9 mouse cellular contexts compared by ENCODE assay signal in genomic region chr6:55108358-55108757, GRCm38 (mm10). TPM values are rescaled to one million over a fixed set of nuclear protein-coding genes. Genes with fewer than 3 reads are reported as not detected.
DNase-seq lines count a peak whose midpoint lies in the region; ATAC-seq and TF ChIP-seq lines count a peak whose summit lies in the region.
"Had no signal": no experiment of that assay in that cellular context is flagged by ENCODE, and none has a peak within 500 bp of the region (broad histone marks: within the 10 kb centered on the region; RNA-seq: fewer than 3 reads in every experiment).

No protein-coding gene starts in this region.

- no peaks in the 10 kb centered on the region for H3K9me3 ChIP-seq in kidney, embryonic 15.5 days (replicated peaks)
- no peaks in the 10 kb centered on the region for H3K9me3 ChIP-seq in forebrain, embryonic 16.5 days (ENCODE audit: control insufficient read depth, low read length)
- H3K9me3 ChIP-seq: heart, embryonic 13.5 days had no signal

- TF ChIP-seq EP300 in heart, adult 2 months (IDR thresholded peaks at IDR 0.05; ENCODE audit: insufficient read depth, low read depth, low read length) = no peak

- H3K27me3 ChIP-seq in kidney, embryonic 15.5 days = peaks cover 43% of the 10 kb centered on the region
- peaks cover 50% of the 10 kb centered on the region for H3K27me3 ChIP-seq in myocyte (ENCODE audit: control insufficient read depth, insufficient read depth, insufficient read length)
- no peaks in the 10 kb centered on the region for H3K27me3 ChIP-seq in heart, adult 2 months (ENCODE audit: control insufficient read depth, insufficient read depth, low read length)
- no peaks in the 10 kb centered on the region for H3K27me3 ChIP-seq in forebrain, embryonic 16.5 days (replicated peaks; ENCODE audit: control insufficient read depth, insufficient read depth, low read length)

- DNase-seq in ovary, postnatal 36 days (ENCODE audit: low spot score) = peak; percentile 31
- no peak for DNase-seq in ovary, adult 18-20 months (ENCODE audit: low spot score)
- peak; percentile 27 for DNase-seq in brain, embryonic 14.5 days (ENCODE audit: low read depth)
- no peak for DNase-seq in layer of hippocampus, adult 8-10 months (ENCODE audit: low spot score in 2 of 2)
- DNase-seq in heart, adult 2 months = no peak

- WGBS in kidney, embryonic 15.5 days = 10% methylated on average over 7 of the region's 7 CpGs
- 12% methylated on average over 7 of the region's 7 CpGs for WGBS in heart, adult 2 months
- 13% methylated on average over 7 of the region's 7 CpGs for WGBS in forebrain, embryonic 16.5 days

- no peak overlapping the region for H3ac ChIP-seq in myocyte (ENCODE audit: control insufficient read depth, insufficient read length)

- no peak for TF ChIP-seq POLR2A in brain, embryonic 14.5 days (IDR thresholded peaks at IDR 0.05; ENCODE audit: borderline replicate concordance, extremely low read depth, insufficient read depth, insufficient read length, poor library complexity, severe bottlenecking)
- no peak for TF ChIP-seq POLR2A in myocyte (IDR thresholded peaks at IDR 0.05; ENCODE audit: insufficient read length, low read depth)
- no peak for TF ChIP-seq POLR2A in heart, adult 2 months (IDR thresholded peaks at IDR 0.05; ENCODE audit: insufficient read depth, low read depth, low read length)

- no peak for TF ChIP-seq CTCF in brain, embryonic 14.5 days (IDR thresholded peaks at IDR 0.05; ENCODE audit: borderline replicate concordance, extremely low read depth, insufficient read depth, insufficient read length)
- TF ChIP-seq CTCF in heart, adult 2 months (IDR thresholded peaks at IDR 0.05) = no peak

- H3K9ac ChIP-seq in kidney, embryonic 15.5 days = no peak overlapping the region
- H3K9ac ChIP-seq in heart, adult 2 months (ENCODE audit: low read depth, low read length) = no peak overlapping the region
- H3K9ac ChIP-seq in forebrain, embryonic 16.5 days (replicated peaks; ENCODE audit: low read depth, low read length) = no peak overlapping the region
- H3K9ac ChIP-seq: heart, embryonic 13.5 days had no signal

- no peak overlapping the region for H3K4me2 ChIP-seq in kidney, embryonic 15.5 days
- no peak overlapping the region for H3K4me2 ChIP-seq in myocyte (ENCODE audit: low read depth)
- no peak overlapping the region for H3K4me2 ChIP-seq in forebrain, embryonic 16.5 days (ENCODE audit: low read length)
- H3K4me2 ChIP-seq: heart, embryonic 13.5 days had no signal

- intact Hi-C loops in heart, adult 2 months (cut with DNase I) = loop anchor here (5.0 kb wide), 1 partner anchor 44 kb away; no protein-coding TSS in a partner anchor

- no peak overlapping the region for H3K27ac ChIP-seq in kidney, embryonic 15.5 days
- H3K27ac ChIP-seq in heart, adult 2 months = no peak overlapping the region
- no peak overlapping the region for H3K27ac ChIP-seq in forebrain, embryonic 16.5 days (ENCODE audit: low read length)
- H3K27ac ChIP-seq: heart, embryonic 13.5 days had no signal

- peak; percentile 43; the same call in 1 of the 2 replicates for ATAC-seq in kidney, embryonic 15.5 days (replicated peaks; ENCODE audit: low FRiP score)
- no peak for ATAC-seq in forebrain, embryonic 16.5 days

- no peak overlapping the region for H3K4me3 ChIP-seq in kidney, embryonic 15.5 days (replicated peaks)
- H3K4me3 ChIP-seq in myocyte = no peak overlapping the region
- no peak overlapping the region for H3K4me3 ChIP-seq in heart, adult 2 months
- no peak overlapping the region for H3K4me3 ChIP-seq in forebrain, embryonic 16.5 days (replicated peaks; ENCODE audit: low read length)
- H3K4me3 ChIP-seq: heart, embryonic 13.5 days had no signal

- no peaks in the 10 kb centered on the region for H3K36me3 ChIP-seq in kidney, embryonic 15.5 days
- no peaks in the 10 kb centered on the region for H3K36me3 ChIP-seq in myocyte (ENCODE audit: control insufficient read depth, insufficient read depth)
- H3K36me3 ChIP-seq in heart, adult 2 months (ENCODE audit: control insufficient read depth, insufficient read depth, low read length) = no peaks in the 10 kb centered on the region
- no peaks in the 10 kb centered on the region for H3K36me3 ChIP-seq in forebrain, embryonic 16.5 days (ENCODE audit: control insufficient read depth, insufficient read depth)
- H3K36me3 ChIP-seq: heart, embryonic 13.5 days had no signal

- H3K79me2 ChIP-seq in myocyte (ENCODE audit: control insufficient read depth, insufficient read depth) = no peaks in the 10 kb centered on the region
- no peaks in the 10 kb centered on the region for H3K79me2 ChIP-seq in heart, adult 2 months (replicated peaks; ENCODE audit: control insufficient read depth, insufficient read depth, low read length)

- H3K4me1 ChIP-seq in kidney, embryonic 15.5 days = no peaks in the 10 kb centered on the region
- no peaks in the 10 kb centered on the region for H3K4me1 ChIP-seq in heart, adult 2 months (ENCODE audit: control insufficient read depth, insufficient read depth, low read length)
- H3K4me1 ChIP-seq in forebrain, embryonic 16.5 days (replicated peaks; ENCODE audit: control insufficient read depth, insufficient read depth, low read length) = no peaks in the 10 kb centered on the region
- H3K4me1 ChIP-seq: heart, embryonic 13.5 days had no signal

TF ChIP-seq in myocyte, 11 proteins besides CTCF, POLR2A, EP300 and RAD21:
- TF ChIP-seq REST (IDR thresholded peaks at IDR 0.05; ENCODE audit: insufficient read depth, insufficient read length) = peak; percentile 99
- no peak for TF ChIP-seq USF1 (IDR thresholded peaks at IDR 0.05; ENCODE audit: low read depth)
- TF ChIP-seq MYOG (IDR thresholded peaks at IDR 0.05; ENCODE audit: control insufficient read depth in 1 of 3, insufficient read depth in 1 of 3, insufficient read length in 2 of 3, low read depth in 2 of 3) = peak in 2 of 3 experiments; percentile 36 to 80
- no peak for TF ChIP-seq CEBPB (IDR thresholded peaks at IDR 0.05; ENCODE audit: insufficient read depth, poor library complexity, severe bottlenecking)
- no peak for TF ChIP-seq SRF (IDR thresholded peaks at IDR 0.05; ENCODE audit: control insufficient read depth, insufficient read length, low read depth)
- TF ChIP-seq POLR2AphosphoS2 (IDR thresholded peaks at IDR 0.05; ENCODE audit: insufficient read length, low read depth) = no peak
- no peak for TF ChIP-seq TCF12 (IDR thresholded peaks at IDR 0.05; ENCODE audit: insufficient read depth, poor library complexity, severe bottlenecking)
- peak; percentile 22 for TF ChIP-seq TCF3 (IDR thresholded peaks at IDR 0.05; ENCODE audit: insufficient read length, low read depth)
- no peak for TF ChIP-seq E2F4 (IDR thresholded peaks at IDR 0.05; ENCODE audit: insufficient read depth)
- peak; percentile 87 for TF ChIP-seq MAX (IDR thresholded peaks at IDR 0.05; ENCODE audit: low read depth)
- peak in 2 of 3 experiments; percentile 46 to 73 for TF ChIP-seq MYOD1 (IDR thresholded peaks at IDR 0.05; ENCODE audit: control insufficient read depth in 1 of 3, insufficient read length in 2 of 3, low read depth in 2 of 3)

RNA-seq across cellular contexts. Expression of gene Crhr2, which starts 24.5 kb away (rescaled TPM):
- polyA plus RNA-seq in brain, embryonic 14.5 days (2012; rRNA removed) = 1.9 and 2.1 TPM in 2 replicates
- polyA plus RNA-seq in kidney, embryonic 15.5 days (2015; fragmentation: Nextera tagmentation; extraction: Ambion mirVana) = 0.13 and 0.26 TPM in 2 replicates
- not detected for polyA plus RNA-seq in myocyte (2012; fragmentation: generic; extraction: Trizol)
- 1 to 10 TPM; 4.0 to 5.9 (median 5.3) TPM for total RNA-seq in layer of hippocampus, adult 8-10 months (2022)
- total RNA-seq in heart, adult 2 months (2021) = 10 to 100 TPM; 18.2 to 19.8 TPM
- 51.7 and 70.8 TPM in 2 replicates for polyA plus RNA-seq in heart, adult 2 months (2012; rRNA removed)
- 0.29 and 1.3 TPM in 2 replicates for polyA plus RNA-seq in forebrain, embryonic 16.5 days (2015; fragmentation: Nextera tagmentation; extraction: Ambion mirVana)

Comparison
In these comparisons a context has a peak if more than half of its experiments do, and no peak if none do; other contexts are left out.
1. DNase-seq: peak in ovary, postnatal 36 days (single experiment) and brain, embryonic 14.5 days (single experiment); none in ovary, adult 18-20 months (single experiment), layer of hippocampus, adult 8-10 months (0 of 2) and heart, adult 2 months (0 of 2).
2. RNA of gene Crhr2, which starts 24.5 kb away (polyA plus RNA-seq): 51.7 to 70.8 TPM in heart, adult 2 months; 1.9 to 2.1 TPM in brain, embryonic 14.5 days, 0.29 to 1.3 TPM in forebrain, embryonic 16.5 days, 0.13 to 0.26 TPM in kidney, embryonic 15.5 days and not detected in myocyte (single experiment); every median in the first group is over 10 times any median in the second.